Mouse (Mus musculus) hindbrain, embryonic 13.5 days (tissue): ENCODE measurements around the gene Rbms3. TPM values are rescaled to one million over a fixed set of nuclear protein-coding genes. Genes with fewer than 3 reads are reported as not detected.

Source experiments
- ATAC-seq: fragments of 200-750 bp; cut with Nextera tagmentation; 2 replicates; pipeline ENCODE4 v1.8.0; 2017; ENCODE audit warnings: moderate TSS enrichment; ENCODE audit not compliant: low FRiP score
- H3K27ac ChIP-seq: fragments of 300-500 bp; sonication (generic); 2 replicates; pipeline ENCODE4 v1.5.1; 2015; ENCODE audit warnings: inconsistent platforms, mild to moderate bottlenecking, moderate library complexity
- H3K27me3 ChIP-seq: fragments of 300-500 bp; sonication (generic); 2 replicates; pipeline ENCODE4 v1.6.1; 2015; ENCODE audit warnings: mild to moderate bottlenecking, inconsistent platforms
- H3K36me3 ChIP-seq: fragments of 300-500 bp; sonication (generic); 2 replicates; pipeline ENCODE4 v1.6.1; 2015; ENCODE audit warnings: mild to moderate bottlenecking, inconsistent platforms
- H3K4me1 ChIP-seq: fragments of 300-500 bp; sonication (generic); replicated peaks from 2 replicates; pipeline ENCODE4 v1.6.1; 2015; ENCODE audit warnings: inconsistent platforms
- H3K4me2 ChIP-seq: fragments of 300-500 bp; sonication (generic); 2 replicates; pipeline ENCODE4 v1.6.1; 2015; ENCODE audit warnings: inconsistent platforms, mild to moderate bottlenecking, moderate library complexity
- H3K4me3 ChIP-seq: fragments of 300-500 bp; sonication (generic); 2 replicates; pipeline ENCODE4 v1.5.1; 2015; ENCODE audit warnings: mild to moderate bottlenecking, inconsistent platforms
- H3K9ac ChIP-seq: fragments of 300-500 bp; sonication (generic); 2 replicates; pipeline ENCODE4 v1.6.1; 2015; ENCODE audit warnings: mild to moderate bottlenecking, inconsistent platforms
- H3K9me3 ChIP-seq: fragments of 300-500 bp; sonication (generic); 2 replicates; pipeline ENCODE4 v1.6.1; 2016; ENCODE audit warnings: inconsistent platforms
- WGBS: fragments of 180-500 bp; shearing (Covaris S2); methylation state at CpG from one replicate; pipeline ENCODE4 v1.1.7; 2015; 5-methylcytosine and 5-hydroxymethylcytosine counted together
- polyA plus RNA-seq: library from polyadenylated mRNA; unstranded; fragments of >200 nt; fragmentation: Nextera tagmentation; extraction: Ambion mirVana; gene quantifications from 2 replicates; pipeline ENCODE4 v1.2.1, GENCODE M21; 2015

Gene Rbms3
- polyA plus RNA-seq, 1 experiment from 2014 or later: 73.7 TPM

GRCm38 (mm10) chr9:116807166-116808081, 822.3 kb downstream of the Rbms3 start:
- H3K4me2 ChIP-seq: no peak overlapping the region
- 9% methylated on average over 16 of the region's 16 CpGs for WGBS

GRCm38 (mm10) chr9:116803292-116803731, 826.4 kb downstream of the Rbms3 start:
- 65% methylated on average over 3 of the region's 3 CpGs for WGBS
- H3K27ac ChIP-seq: no peak overlapping the region

More at GRCm38 (mm10) chr9:116807166-116808081, 822.3 kb downstream of the Rbms3 start:
- 0 out of 2 replicates have a peak, but pooled peaks cover 3% of the 10 kb centered on the region for H3K27me3 ChIP-seq
- no peaks in the 10 kb centered on the region for H3K9me3 ChIP-seq
- peak overlapping the region; percentile 53; the same call in 1 of the 2 replicates for H3K9ac ChIP-seq
- peak; percentile 44; the same call in 1 of the 2 replicates for ATAC-seq
- no peak overlapping the region for H3K4me3 ChIP-seq
- peak overlapping the region; percentile 75 for H3K27ac ChIP-seq
- peaks cover 22% of the 10 kb centered on the region for H3K4me1 ChIP-seq
- no peaks in the 10 kb centered on the region for H3K36me3 ChIP-seq

GRCm38 (mm10) chr9:116802602-116803001, 827.1 kb downstream of the Rbms3 start:
- H3K9ac ChIP-seq: no peak overlapping the region
- ATAC-seq: no peak
- no peaks in the 10 kb centered on the region for H3K36me3 ChIP-seq
- no peaks in the 10 kb centered on the region for H3K9me3 ChIP-seq
- WGBS: 80% methylated on average over 7 of the region's 7 CpGs
- no peak overlapping the region for H3K27ac ChIP-seq
- H3K4me2 ChIP-seq: no peak overlapping the region
- 0 out of 2 replicates have a peak, but pooled peaks cover 3% of the 10 kb centered on the region for H3K27me3 ChIP-seq
- peaks cover 9% of the 10 kb centered on the region for H3K4me1 ChIP-seq
- no peak overlapping the region for H3K4me3 ChIP-seq

More at GRCm38 (mm10) chr9:116803292-116803731, 826.4 kb downstream of the Rbms3 start:
- Histone ChIP-seq H3K36me3 (no peaks in the 10 kb centered on the region), H3K9ac (no peak overlapping the region), H3K4me1 (peaks cover 16% of the 10 kb centered on the region), H3K27me3 (0 out of 2 replicates have a peak, but pooled peaks cover 3% of the 10 kb centered on the region), H3K9me3 (no peaks in the 10 kb centered on the region), H3K4me2 (no peak overlapping the region), H3K4me3 (no peak overlapping the region)
- no peak for ATAC-seq

DNA sequence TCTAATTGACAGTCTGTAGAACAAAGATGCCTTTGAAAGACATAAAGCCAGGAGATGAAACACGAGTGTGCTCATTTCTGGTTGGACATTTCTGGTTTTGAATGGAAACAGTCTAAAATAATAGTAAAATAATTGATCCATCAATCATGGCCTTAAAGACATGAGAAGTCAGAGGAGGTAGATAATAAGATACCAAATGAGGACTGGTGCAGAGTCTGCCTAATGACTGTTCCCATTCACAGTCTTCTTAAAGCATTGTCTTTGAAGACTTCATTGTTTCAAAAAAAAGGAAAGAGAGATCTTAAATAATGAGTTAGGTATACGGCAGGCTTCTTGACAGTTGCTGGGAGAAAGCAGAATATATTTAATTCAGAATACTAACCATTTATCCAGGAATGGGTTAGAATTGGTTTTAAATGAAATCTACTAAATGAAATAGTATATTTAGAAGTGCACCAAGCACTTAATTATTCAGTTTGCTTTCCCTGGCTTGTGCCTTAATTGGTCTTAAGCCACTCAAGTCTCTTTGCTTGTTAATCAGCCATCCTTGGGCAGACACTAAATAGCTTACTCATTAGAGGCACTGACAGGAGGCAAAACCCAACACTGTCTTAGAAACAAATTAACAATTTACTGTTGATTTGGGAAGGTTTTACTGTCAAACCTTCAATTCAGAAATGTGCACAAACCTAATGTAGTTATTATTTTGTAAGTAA, 834.3 kb downstream of the Rbms3 start:
- no peaks in the 10 kb centered on the region for H3K36me3 ChIP-seq
- no peak overlapping the region for H3K9ac ChIP-seq
- H3K4me1 ChIP-seq: no peaks in the 10 kb centered on the region
- ATAC-seq: no peak
- no peaks in the 10 kb centered on the region for H3K9me3 ChIP-seq
- no peak overlapping the region for H3K4me2 ChIP-seq
- no peak overlapping the region for H3K4me3 ChIP-seq
- H3K27ac ChIP-seq: no peak overlapping the region
- H3K27me3 ChIP-seq: no peaks in the 10 kb centered on the region
- 27% methylated on average over 2 of the region's 2 CpGs for WGBS

- H3K9ac ChIP-seq: no peak overlapping the region
- no peaks in the 10 kb centered on the region for H3K9me3 ChIP-seq
- H3K4me3 ChIP-seq: no peak overlapping the region
- H3K4me1 ChIP-seq: no peaks in the 10 kb centered on the region
- no peak overlapping the region for H3K27ac ChIP-seq
- 89% methylated on average over 7 of the region's 7 CpGs for WGBS
- ATAC-seq: no peak
- H3K4me2 ChIP-seq: no peak overlapping the region
- H3K27me3 ChIP-seq: no peaks in the 10 kb centered on the region
- peaks cover 2% of the 10 kb centered on the region; the same call in 1 of the 2 replicates for H3K36me3 ChIP-seq
These were observed 837.9 kb downstream of the Rbms3 start for GRCm38 (mm10) chr9:116791850-116792249.

DNA sequence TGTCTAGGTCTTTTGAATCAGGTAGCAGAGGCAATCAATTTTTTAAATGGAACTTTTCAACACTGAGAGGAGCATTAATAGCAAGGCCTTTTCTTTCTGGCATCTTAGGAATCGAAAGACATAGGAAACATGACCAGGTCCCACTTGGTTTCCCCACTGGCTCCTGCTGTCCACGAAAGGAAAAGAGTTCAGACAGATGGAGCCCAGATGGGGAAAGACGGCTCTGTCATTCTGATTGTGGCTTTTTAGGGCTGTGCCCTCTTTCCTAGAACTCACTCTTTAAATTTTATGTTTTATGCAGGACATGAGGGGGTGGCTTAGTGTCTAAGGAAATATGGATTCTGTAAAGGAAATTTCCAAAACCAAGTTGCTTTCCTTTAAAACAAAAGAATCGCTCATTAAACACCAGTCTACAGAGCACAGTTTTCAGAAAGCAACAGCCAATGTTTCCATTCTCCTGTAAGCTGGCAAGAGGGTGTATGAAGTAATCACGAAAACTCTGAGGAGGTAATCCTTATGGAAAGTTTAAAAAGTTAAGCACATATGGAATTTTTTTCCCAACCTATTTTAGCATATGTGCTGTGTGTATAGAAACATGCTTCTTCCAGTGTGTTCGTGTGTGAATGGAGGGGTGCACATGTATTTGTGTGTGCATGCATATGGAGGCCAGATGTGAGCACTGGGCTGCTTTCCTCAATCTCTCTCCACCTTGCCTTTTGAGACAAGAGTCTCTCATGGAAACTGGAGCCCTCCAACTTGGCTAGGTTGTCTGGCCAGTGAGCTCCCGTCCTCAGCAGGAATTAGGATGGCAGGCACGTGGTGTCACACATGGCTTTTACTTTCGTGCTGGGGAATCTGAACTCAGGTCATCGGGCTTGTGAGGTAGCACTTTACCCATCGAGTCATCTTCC, 843.3 kb downstream of the Rbms3 start:
- H3K36me3 ChIP-seq: peaks cover 2% of the 10 kb centered on the region; the same call in 1 of the 2 replicates
- no peaks in the 10 kb centered on the region for H3K4me1 ChIP-seq
- H3K9ac ChIP-seq: no peak overlapping the region
- H3K27me3 ChIP-seq: no peaks in the 10 kb centered on the region
- H3K9me3 ChIP-seq: no peaks in the 10 kb centered on the region
- ATAC-seq: no peak
- 79% methylated on average over 11 of the region's 11 CpGs for WGBS
- H3K27ac ChIP-seq: no peak overlapping the region
- H3K4me3 ChIP-seq: no peak overlapping the region
- no peak overlapping the region for H3K4me2 ChIP-seq

DNA sequence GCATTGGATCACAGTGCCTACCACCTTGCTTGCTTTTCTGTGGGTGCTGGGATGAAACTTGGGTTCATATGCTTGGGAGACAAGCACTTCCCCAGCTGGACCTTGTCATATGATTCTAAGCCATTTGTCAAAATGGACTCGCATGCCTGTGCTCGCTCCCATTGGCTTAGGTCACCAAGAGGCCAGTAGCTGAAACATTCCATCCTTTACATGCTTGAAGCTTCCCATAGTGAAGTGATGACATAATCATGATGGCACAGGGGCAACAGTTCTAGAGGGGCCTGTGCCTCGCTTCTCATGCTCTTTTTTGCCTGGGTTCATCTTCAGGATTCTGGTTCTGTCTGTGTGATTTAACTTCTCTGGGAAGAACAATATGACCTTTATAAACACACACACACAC, 857.9 kb downstream of the Rbms3 start:
- Histone ChIP-seq H3K27ac (no peak overlapping the region), H3K4me1 (peaks cover 11% of the 10 kb centered on the region), H3K4me3 (no peak overlapping the region), H3K9ac (no peak overlapping the region), H3K9me3 (no peaks in the 10 kb centered on the region), H3K27me3 (no peaks in the 10 kb centered on the region), H3K36me3 (no peaks in the 10 kb centered on the region), H3K4me2 (no peak overlapping the region)
- 65% methylated on average over 3 of the region's 3 CpGs for WGBS
- ATAC-seq: no peak

DNA sequence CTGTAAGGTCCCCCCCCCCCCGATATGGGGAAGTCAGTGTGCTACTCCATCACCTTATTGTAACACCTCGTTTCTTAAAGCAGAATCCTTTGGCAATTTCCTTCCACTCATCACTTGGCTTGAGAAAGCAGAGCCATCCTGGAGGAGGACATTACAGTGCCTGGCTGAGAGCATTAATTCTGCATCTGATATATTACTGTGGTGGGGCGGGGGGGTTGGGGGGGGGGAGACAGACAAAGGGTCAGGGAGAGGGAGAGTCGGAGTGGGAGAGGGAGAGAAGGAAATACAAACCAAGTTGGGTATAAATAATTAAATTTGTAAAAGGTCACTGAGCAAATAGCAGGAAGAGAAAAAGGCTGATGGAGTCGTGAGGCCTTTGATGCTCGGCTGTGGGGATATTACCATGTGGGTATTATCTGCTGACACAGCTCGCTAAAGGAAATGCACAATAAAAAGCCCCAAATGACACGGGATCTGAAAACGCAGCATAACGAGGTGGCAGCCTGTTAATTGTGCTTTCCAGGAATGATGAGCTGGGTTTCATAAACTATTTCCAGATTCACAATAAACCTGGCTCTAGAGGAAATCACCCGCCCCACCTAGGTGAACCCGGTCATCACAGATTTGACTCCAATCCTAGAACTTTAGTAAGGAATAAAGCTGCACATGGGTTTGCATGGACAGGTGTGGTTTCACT, 860.2 kb downstream of the Rbms3 start:
- Histone ChIP-seq H3K27me3 (no peaks in the 10 kb centered on the region), H3K27ac (peak overlapping the region; percentile 69), H3K4me2 (no peak overlapping the region), H3K9ac (no peak overlapping the region), H3K9me3 (no peaks in the 10 kb centered on the region), H3K36me3 (no peaks in the 10 kb centered on the region), H3K4me3 (no peak overlapping the region), H3K4me1 (peaks cover 11% of the 10 kb centered on the region)
- WGBS: 36% methylated on average over 12 of the region's 12 CpGs
- ATAC-seq: no peak

- Histone ChIP-seq H3K9me3 (no peaks in the 10 kb centered on the region), H3K27me3 (no peaks in the 10 kb centered on the region), H3K27ac (no peak overlapping the region), H3K9ac (no peak overlapping the region), H3K4me2 (no peak overlapping the region), H3K36me3 (no peaks in the 10 kb centered on the region), H3K4me1 (peaks cover 6% of the 10 kb centered on the region; the same call in 1 of the 2 replicates), H3K4me3 (no peak overlapping the region)
- WGBS: 70% methylated on average over 10 of the region's 10 CpGs
- ATAC-seq: no peak
These were observed 867.2 kb downstream of the Rbms3 start for GRCm38 (mm10) chr9:116762395-116763025.

DNA sequence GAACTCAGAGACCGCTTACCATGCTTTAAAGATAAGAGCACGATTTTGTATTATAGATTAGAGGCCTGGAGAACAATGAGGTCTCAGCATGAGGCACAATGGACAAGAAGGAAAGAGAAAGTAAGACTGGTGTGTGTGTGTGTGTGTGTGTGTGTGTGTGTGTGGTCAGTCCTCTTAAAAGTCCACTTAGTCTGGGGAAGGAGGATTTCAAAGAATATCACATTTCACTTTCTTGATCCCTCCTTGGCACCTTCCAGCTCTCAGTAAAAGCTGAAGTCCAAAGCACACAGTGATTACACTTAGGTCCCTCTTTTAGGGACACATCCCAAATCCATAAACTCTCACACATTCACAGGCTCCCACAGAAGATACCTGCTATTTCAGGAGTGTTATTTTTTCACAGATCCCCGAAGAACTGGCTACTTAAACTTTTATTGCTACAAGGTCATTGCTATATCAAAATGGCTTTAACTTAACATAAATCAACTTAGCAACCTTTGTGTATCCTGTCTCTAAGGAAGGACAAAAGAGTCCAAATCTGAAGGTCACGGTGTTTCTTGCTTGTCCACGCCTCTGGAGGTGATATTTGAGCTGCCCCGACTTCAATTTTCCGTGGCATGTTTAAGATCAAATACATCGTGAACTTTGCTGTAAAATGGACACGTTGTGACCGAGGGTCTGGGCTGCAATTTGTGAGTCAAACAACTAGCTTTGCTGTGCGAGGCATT, 880.7 kb downstream of the Rbms3 start:
- Histone ChIP-seq H3K27ac (no peak overlapping the region), H3K9ac (no peak overlapping the region), H3K9me3 (no peaks in the 10 kb centered on the region), H3K36me3 (no peaks in the 10 kb centered on the region), H3K27me3 (no peaks in the 10 kb centered on the region), H3K4me2 (no peak overlapping the region), H3K4me1 (no peaks in the 10 kb centered on the region), H3K4me3 (no peak overlapping the region)
- no peak for ATAC-seq
- 30% methylated on average over 11 of the region's 11 CpGs for WGBS
